Mouse (Mus musculus): ENCODE data around the gene Ciapin1. TPM values are rescaled to one million over a fixed set of nuclear protein-coding genes. Genes with fewer than 3 reads are reported as not detected.

Gene Ciapin1
- polyA plus RNA-seq, 1 experiment: 58.3 TPM

DNA sequence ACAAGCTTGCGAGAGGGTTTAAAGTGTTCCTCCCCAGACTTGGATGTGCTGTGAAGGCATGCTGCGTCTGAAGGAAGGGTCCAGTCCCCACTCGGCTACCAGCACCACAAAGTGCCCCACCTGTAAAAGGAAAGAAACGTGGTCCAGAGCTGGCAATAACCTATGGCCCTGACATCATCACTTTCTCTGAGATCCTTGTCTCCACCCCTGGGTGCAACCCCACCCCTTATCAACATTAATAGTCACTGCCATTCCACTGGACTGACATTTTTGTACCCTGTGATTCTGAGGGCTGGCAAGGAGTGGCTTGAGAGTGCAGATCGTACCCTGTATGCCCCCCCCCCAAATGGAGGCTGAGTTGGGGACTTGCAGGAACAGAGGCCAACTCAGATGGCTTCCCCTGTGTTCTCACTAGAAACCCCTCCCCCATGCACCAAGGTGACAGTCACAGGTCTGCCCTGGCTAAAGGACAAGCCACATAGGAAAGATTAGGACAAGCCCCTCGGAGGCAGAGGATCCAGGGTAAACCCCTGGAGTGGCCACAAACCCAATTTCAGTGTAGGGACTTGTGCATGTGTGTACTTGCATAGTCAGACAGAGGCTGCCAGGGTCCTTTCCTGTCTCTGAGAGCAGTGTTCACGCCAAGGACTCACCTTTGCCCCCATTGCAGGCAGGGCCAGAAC is 56.9 kb downstream of the Ciapin1 start:
- Histone ChIP-seq H3K27ac (ENCODE audit: control insufficient read depth, insufficient read depth, low read depth, low read length) (no peak overlapping the region), H3K4me1 (ENCODE audit: control insufficient read depth, insufficient read depth, low read length) (peaks cover 4% of the 10 kb centered on the region), H3K4me3 (ENCODE audit: control insufficient read depth, low read depth, low read length) (no peak overlapping the region), H3K27me3 (ENCODE audit: control insufficient read depth, insufficient read depth, low read length) (no peaks in the 10 kb centered on the region), H3K36me3 (ENCODE audit: control insufficient read depth, insufficient read depth, low read length) (no peaks in the 10 kb centered on the region)
- no peak for TF ChIP-seq CTCF (IDR thresholded peaks at IDR 0.05; ENCODE audit: control insufficient read depth, insufficient read depth, insufficient replicate concordance, low read depth, low read length)

DNA sequence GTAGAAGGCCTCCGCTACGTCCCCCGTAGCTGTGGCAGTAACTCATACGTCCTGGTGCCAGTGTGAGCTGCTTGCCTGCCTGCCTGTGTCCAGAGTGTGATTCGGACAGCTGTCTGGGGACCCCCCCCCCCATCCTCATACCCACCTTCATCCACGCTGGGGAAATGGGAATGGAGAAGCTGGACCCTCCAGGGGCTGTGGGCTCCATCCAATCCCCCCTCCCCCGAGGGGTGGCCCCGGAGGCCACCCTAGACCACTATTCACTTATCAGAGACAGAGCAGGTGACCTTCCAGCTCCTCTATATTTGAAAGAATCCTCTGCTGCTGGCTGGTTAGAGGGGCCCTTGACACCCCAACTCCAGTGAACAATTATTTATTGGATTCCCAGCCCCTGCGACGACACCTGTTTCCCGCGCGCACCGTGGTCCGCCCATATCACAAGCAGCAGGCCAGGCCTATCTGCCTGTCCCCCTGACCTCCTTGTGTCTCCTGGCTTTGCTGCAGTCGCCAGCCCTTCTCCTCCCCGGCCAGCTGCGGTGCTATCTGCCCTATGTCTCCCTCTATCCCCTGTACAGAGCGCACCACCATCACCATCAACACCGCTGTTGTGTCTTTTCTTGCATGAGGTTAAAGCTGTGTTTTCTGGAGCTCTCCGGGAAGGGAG is 57.5 kb downstream of the Ciapin1 start:
- Histone ChIP-seq H3K36me3 (ENCODE audit: control insufficient read depth, insufficient read depth, low read length) (no peaks in the 10 kb centered on the region), H3K4me1 (ENCODE audit: control insufficient read depth, insufficient read depth, low read length) (peaks cover 4% of the 10 kb centered on the region), H3K27me3 (ENCODE audit: control insufficient read depth, insufficient read depth, low read length) (no peaks in the 10 kb centered on the region), H3K27ac (ENCODE audit: control insufficient read depth, insufficient read depth, low read depth, low read length) (no peak overlapping the region), H3K4me3 (ENCODE audit: control insufficient read depth, low read depth, low read length) (no peak overlapping the region)
- no peak for TF ChIP-seq POLR2A (IDR thresholded peaks at IDR 0.05; ENCODE audit: control insufficient read depth, low read depth, low read length)
- TF ChIP-seq CTCF (IDR thresholded peaks at IDR 0.05; ENCODE audit: control insufficient read depth, insufficient read depth, insufficient replicate concordance, low read depth, low read length): no peak

DNA sequence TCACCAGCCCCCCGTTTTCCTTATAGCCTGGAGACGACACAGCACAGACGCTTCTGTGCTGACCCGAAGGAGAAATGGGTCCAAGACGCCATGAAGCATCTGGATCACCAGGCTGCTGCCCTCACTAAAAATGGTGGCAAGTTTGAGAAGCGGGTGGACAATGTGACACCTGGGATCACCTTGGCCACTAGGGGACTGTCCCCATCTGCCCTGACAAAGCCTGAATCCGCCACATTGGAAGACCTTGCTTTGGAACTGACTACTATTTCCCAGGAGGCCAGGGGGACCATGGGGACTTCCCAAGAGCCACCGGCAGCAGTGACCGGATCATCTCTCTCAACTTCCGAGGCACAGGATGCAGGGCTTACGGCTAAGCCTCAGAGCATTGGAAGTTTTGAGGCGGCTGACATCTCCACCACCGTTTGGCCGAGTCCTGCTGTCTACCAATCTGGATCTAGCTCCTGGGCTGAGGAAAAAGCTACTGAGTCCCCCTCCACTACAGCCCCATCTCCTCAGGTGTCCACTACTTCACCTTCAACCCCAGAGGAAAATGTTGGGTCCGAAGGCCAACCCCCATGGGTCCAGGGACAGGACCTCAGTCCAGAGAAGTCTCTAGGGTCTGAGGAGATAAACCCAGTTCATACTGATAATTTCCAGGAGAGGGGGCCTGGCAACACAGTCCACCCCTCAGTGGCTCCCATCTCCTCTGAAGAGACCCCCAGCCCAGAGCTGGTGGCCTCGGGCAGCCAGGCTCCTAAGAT is 58.4 kb downstream of the Ciapin1 start:
- Histone ChIP-seq H3K27me3 (ENCODE audit: control insufficient read depth, insufficient read depth, low read length) (no peaks in the 10 kb centered on the region), H3K27ac (ENCODE audit: control insufficient read depth, insufficient read depth, low read depth, low read length) (no peak overlapping the region), H3K4me1 (ENCODE audit: control insufficient read depth, insufficient read depth, low read length) (no peaks in the 10 kb centered on the region; the same call in 1 of the 2 replicates), H3K4me3 (ENCODE audit: control insufficient read depth, low read depth, low read length) (no peak overlapping the region), H3K36me3 (ENCODE audit: control insufficient read depth, insufficient read depth, low read length) (no peaks in the 10 kb centered on the region)
- TF ChIP-seq POLR2A (IDR thresholded peaks at IDR 0.05; ENCODE audit: control insufficient read depth, low read depth, low read length): no peak
- no peak for TF ChIP-seq CTCF (IDR thresholded peaks at IDR 0.05; ENCODE audit: control insufficient read depth, insufficient read depth, insufficient replicate concordance, low read depth, low read length)

DNA sequence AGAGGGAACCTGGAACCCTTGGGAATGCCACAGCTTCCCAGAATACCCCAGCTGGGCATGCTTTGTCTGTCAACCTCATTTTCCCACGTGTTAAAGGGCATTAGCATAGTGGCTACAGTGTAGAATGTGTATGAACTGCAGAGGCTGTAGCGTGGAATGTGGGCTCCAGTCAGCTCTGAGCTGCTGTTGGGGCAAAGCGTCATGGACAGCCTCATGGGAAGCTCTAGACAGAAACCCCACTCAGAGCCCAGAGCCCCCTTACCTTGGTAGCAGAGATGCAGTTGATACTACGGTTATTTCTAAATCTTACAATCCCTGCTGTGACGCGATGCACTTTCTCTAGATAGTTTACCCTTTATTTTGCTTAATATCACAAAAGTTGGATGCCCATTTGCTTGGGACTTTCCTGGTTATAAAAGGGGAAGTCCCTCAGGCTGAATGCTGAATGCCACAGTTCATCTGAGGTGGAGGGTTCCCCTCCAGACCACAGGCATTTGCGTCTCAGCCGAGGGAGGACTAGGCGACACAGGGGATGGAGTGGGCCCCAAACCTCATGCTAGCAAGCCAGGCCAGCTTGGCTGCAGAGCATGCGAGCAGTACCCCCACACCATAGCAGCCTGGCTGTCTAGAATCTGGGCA is 59.1 kb downstream of the Ciapin1 start:
- no peaks in the 10 kb centered on the region; the same call in 1 of the 2 replicates for H3K4me1 ChIP-seq (ENCODE audit: control insufficient read depth, insufficient read depth, low read length)
- no peaks in the 10 kb centered on the region for H3K27me3 ChIP-seq (ENCODE audit: control insufficient read depth, insufficient read depth, low read length)
- no peak for TF ChIP-seq CTCF (IDR thresholded peaks at IDR 0.05; ENCODE audit: control insufficient read depth, insufficient read depth, insufficient replicate concordance, low read depth, low read length)
- no peak for TF ChIP-seq POLR2A (IDR thresholded peaks at IDR 0.05; ENCODE audit: control insufficient read depth, low read depth, low read length)
- H3K36me3 ChIP-seq (ENCODE audit: control insufficient read depth, insufficient read depth, low read length): no peaks in the 10 kb centered on the region
- no peak overlapping the region for H3K4me3 ChIP-seq (ENCODE audit: control insufficient read depth, low read depth, low read length)
- H3K27ac ChIP-seq (ENCODE audit: control insufficient read depth, insufficient read depth, low read depth, low read length): no peak overlapping the region

DNA sequence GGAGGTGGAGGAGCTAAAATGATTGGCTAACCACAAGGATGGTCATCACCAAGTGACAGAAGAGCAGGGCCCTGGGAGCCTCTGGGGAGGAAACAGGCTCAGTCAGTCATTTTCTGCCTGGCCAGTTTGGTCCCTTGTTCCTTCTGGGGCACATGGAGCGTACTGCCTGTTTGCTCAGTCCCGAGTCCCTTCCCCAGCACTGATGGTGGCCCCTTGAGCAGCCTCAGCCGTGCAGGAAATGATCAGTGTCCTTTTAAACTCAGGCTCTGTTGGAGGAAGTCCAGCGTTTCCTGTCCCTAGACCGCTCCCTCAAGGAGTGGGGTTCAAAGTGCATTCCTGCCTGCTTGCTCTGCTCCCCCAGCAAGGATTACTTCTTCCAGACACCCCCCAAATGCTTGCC is 59.7 kb downstream of the Ciapin1 start:
- Histone ChIP-seq H3K36me3 (ENCODE audit: control insufficient read depth, insufficient read depth, low read length) (no peaks in the 10 kb centered on the region), H3K4me3 (ENCODE audit: control insufficient read depth, low read depth, low read length) (no peak overlapping the region), H3K27me3 (ENCODE audit: control insufficient read depth, insufficient read depth, low read length) (no peaks in the 10 kb centered on the region), H3K27ac (ENCODE audit: control insufficient read depth, insufficient read depth, low read depth, low read length) (no peak overlapping the region), H3K4me1 (ENCODE audit: control insufficient read depth, insufficient read depth, low read length) (no peaks in the 10 kb centered on the region; the same call in 1 of the 2 replicates)
- TF ChIP-seq CTCF (IDR thresholded peaks at IDR 0.05; ENCODE audit: control insufficient read depth, insufficient read depth, insufficient replicate concordance, low read depth, low read length): no peak
- TF ChIP-seq POLR2A (IDR thresholded peaks at IDR 0.05; ENCODE audit: control insufficient read depth, low read depth, low read length): no peak

DNA sequence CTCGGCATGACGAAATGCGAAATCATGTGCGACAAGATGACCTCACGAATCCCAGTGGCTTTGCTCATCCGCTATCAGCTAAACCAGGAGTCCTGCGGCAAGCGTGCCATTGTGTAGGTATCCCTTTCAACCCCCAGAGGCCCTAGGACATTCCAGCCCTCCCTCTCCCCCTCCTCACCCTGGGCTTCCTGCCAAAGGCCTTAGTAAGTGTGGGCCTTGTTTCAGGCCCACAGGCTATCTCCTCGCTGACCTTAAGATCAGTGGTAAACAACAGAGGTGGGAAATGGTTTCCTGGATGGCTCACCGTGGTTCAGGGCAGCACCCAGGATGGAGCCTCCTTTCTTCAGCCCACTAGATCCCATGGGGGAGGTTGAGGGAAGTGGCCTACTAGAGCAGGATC is 60.1 kb downstream of the Ciapin1 start:
- H3K4me3 ChIP-seq (ENCODE audit: control insufficient read depth, low read depth, low read length): no peak overlapping the region

DNA sequence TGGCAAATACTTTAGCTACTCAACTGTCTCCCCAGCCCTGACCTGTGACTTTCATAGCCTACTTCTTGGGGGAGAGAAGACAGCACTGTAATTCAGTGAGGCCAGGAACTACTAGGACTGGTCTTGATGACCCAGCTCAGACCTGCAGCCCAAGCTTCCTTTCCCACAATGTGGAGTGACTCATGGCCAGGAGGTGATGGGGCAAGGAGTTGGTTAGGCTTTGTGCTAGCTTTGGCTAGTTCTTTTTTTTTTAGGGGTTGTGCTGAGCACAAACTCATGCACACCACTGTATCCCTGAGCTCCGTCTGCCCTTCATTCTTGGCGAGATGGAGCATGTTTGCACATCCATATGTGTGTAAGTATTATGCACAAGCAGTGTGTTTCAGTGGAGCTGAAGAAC is 61.8 kb downstream of the Ciapin1 start:
- TF ChIP-seq POLR2A (IDR thresholded peaks at IDR 0.05; ENCODE audit: control insufficient read depth, low read depth, low read length) (no peak), CTCF (IDR thresholded peaks at IDR 0.05; ENCODE audit: control insufficient read depth, insufficient read depth, insufficient replicate concordance, low read depth, low read length) (no peak)
- no peaks in the 10 kb centered on the region for H3K27me3 ChIP-seq (ENCODE audit: control insufficient read depth, insufficient read depth, low read length)
- H3K4me3 ChIP-seq (ENCODE audit: control insufficient read depth, low read depth, low read length): no peak overlapping the region
- H3K27ac ChIP-seq (ENCODE audit: control insufficient read depth, insufficient read depth, low read depth, low read length): no peak overlapping the region
- H3K36me3 ChIP-seq (ENCODE audit: control insufficient read depth, insufficient read depth, low read length): no peaks in the 10 kb centered on the region
- peaks cover 12% of the 10 kb centered on the region for H3K4me1 ChIP-seq (ENCODE audit: control insufficient read depth, insufficient read depth, low read length)

More for the DNA sequence above, 60.1 kb downstream of the Ciapin1 start:
- no peak overlapping the region for H3K27ac ChIP-seq (ENCODE audit: control insufficient read depth, insufficient read depth, low read depth, low read length)
- no peaks in the 10 kb centered on the region; the same call in 1 of the 2 replicates for H3K4me1 ChIP-seq (ENCODE audit: control insufficient read depth, insufficient read depth, low read length)
- no peaks in the 10 kb centered on the region for H3K36me3 ChIP-seq (ENCODE audit: control insufficient read depth, insufficient read depth, low read length)
- no peaks in the 10 kb centered on the region for H3K27me3 ChIP-seq (ENCODE audit: control insufficient read depth, insufficient read depth, low read length)
- TF ChIP-seq POLR2A (IDR thresholded peaks at IDR 0.05; ENCODE audit: control insufficient read depth, low read depth, low read length) (no peak), CTCF (IDR thresholded peaks at IDR 0.05; ENCODE audit: control insufficient read depth, insufficient read depth, insufficient replicate concordance, low read depth, low read length) (no peak)

Data from testis, adult 2 months (tissue).